Mouse (Mus musculus): ENCODE data around the gene Ifit1bl2.

DNA sequence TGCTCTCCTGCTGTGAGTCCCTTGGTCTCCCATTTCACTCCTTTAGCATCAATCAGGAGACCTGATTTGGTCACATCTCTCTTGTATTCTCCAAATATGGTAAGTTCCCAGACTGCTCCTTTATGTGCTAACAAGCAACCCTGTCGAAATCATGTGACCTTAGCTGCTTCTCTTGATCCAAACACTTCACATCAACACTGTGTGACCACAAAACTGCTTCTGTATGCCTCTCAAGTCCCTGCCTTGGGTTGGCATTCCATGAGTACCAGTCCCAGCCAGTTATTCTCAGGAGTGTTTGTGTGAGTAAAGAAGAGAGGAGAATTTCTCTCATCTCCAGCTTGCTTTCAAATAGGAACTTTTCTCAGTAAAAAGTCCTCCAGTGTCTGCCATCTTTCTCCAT, 63.4 kb downstream of the Ifit1bl2 start:
- no peak for TF ChIP-seq CTCF (IDR thresholded peaks at IDR 0.05; ENCODE audit: control insufficient read depth, insufficient read depth, low read length)
- TF ChIP-seq POLR2A (IDR thresholded peaks at IDR 0.05; ENCODE audit: borderline replicate concordance, control insufficient read depth, low read depth, low read length): no peak
